Mouse (Mus musculus) neutrophil, adult 59 days (primary cell): Measurements from ENCODE around the gene Paxx. TPM values are rescaled to one million over a fixed set of nuclear protein-coding genes. Genes with fewer than 3 reads are reported as not detected.

Source experiments
- total RNA-seq, 2 experiments: library from RNA; stranded (reverse); gene quantifications; 1 replicate in 1 of 2; 2 replicates in 1 of 2; pipeline ENCODE4 v1.2.4; 2023

Gene Paxx
- 10 to 100 TPM; 44.7 to 53.4 TPM for total RNA-seq

GRCm38 (mm10) chr2:25460551-25461309 lies at the start of gene Paxx:
Gene Paxx (minus strand): TSS chr2:25461094.

GRCm38 (mm10) chr2:25501593-25502486 lies 40.9 kb upstream of the Paxx start, which contains the start of gene C8g:
Gene C8g (minus strand): TSS chr2:25501719.

GRCm38 (mm10) chr2:25500576-25501405 lies 39.9 kb upstream of the Paxx start, which contains the start of gene Fbxw5:
Gene Fbxw5 (plus strand): TSS chr2:25500750.

DNA sequence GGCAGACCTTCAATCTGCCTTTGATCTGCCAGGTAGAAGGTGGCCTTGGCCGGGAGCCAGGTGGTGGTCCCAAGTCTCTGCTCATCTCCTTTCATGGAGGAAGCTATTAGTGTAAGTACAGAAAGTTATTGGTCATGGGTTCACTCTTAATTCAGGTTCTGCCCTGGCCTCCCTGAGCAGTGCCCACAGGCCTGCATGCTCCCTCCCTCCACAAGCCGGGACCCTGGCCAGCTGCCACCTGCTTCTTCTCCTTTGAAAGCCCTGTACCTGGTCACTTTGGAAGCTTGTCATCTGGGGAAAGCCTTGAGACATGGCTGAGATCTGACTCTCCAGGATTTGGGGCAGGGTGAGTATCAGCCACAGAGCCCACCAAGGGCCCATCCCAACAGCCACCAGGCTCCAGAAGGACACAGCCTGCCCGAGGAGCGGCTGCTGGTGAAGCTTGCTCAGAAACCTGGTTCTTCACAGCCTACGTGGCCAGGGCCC lies 32.6 kb upstream of the Paxx start, which contains the start of gene Lcn12:
Lcn12 (minus strand) TSS at position 436 of the 486 bp plus-strand sequence.

DNA sequence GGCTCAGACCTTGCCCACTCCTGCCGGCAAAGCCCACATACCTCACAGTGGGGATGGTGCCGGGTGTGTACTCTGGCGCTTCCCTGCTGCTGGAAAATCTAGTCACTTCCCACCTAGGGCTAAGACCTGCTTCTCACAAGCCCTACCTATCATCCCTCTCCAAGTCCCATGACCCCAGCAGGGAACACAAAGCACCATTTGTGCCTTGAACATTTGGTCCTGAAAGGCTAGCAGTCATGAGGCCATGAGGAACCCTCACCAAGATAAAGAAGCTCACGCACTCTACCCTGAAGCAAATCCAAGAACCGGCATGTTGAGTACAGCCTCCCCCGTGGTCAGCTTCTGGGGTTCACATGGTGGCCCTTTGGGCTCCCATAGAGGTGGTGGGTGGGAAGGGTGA lies 9.1 kb upstream of the Paxx start, which contains the start of gene Ptgds:
Ptgds (minus strand) TSS at position 78 of the 400 bp plus-strand sequence.

GRCm38 (mm10) chr2:25456205-25456953 lies 4.5 kb downstream of the Paxx start, which contains the start of gene Clic3:
Gene Clic3 (plus strand): TSS chr2:25456838.

GRCm38 (mm10) chr2:25428442-25429236 lies 32.3 kb downstream of the Paxx start, which contains the start of gene Abca2:
Gene Abca2 (plus strand): TSS chr2:25428703.

DNA sequence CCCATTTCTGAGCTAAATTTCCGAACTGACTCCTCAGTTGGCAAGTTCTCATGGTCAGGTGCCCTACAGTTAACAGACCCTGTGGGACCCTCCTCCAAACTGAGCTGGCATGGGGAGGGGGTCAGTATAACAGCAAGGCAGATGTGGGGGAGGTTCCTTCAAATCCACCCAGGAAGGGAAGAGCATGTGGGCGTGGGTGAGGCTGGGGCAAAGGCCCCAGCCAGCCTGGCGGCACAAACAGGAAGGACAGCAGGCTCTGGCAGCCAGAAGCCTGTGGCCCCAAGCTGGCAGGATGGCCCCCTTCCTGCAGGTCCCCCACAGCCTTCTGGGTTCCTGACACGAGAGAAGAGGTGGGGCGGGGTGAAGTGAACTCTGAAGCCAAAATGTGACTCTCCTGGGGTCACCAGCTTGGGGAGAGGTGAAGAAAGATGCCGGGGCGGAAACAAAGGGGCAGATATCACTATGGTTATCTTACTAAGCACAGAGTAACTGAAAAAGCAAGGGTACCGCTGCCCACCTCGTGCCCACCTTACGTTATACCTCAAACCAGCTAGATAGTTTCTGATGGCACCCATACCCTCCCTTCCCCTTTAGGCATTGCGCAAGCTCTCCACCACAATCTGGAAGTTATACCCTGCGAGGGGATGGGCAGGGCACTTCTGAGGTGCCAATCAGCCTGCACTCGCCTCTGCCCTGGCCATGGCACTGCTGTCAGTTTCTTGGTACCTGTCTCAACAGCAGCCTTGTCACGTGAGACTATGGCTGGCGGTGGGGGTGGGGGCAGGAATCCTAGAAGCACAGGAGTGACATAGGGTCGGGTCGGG lies 38.1 kb downstream of the Paxx start, which contains the start of gene Fut7:
Fut7 (plus strand) TSS at position 681 of the 824 bp plus-strand sequence.

Other genes starting within 250 kb of the Paxx start
- 10 to 100 TPM; 46.2 to 55.8 TPM for gene Nelfb, start 249.6 kb downstream of the Paxx start, total RNA-seq
- under 1 TPM; 0.29 to 0.40 TPM for gene Stpg3, start 246.5 kb downstream of the Paxx start, total RNA-seq
- not detected for gene Fam166a, start 242.3 kb downstream of the Paxx start, total RNA-seq
- gene Tubb4b, start 236.4 kb downstream of the Paxx start, total RNA-seq, result 100 to 1,000 TPM; 254 to 279 TPM
- gene Slc34a3, start 226.7 kb downstream of the Paxx start, total RNA-seq, result not detected
- not detected for gene Rnf224, start 224.3 kb downstream of the Paxx start, total RNA-seq
- under 1 TPM in 1 of 2 experiments, not detected in 1; 0.29 TPM for gene Rnf208, start 218.8 kb downstream of the Paxx start, total RNA-seq
- not detected for gene Cysrt1, start 218.6 kb downstream of the Paxx start, total RNA-seq
- 1 to 10 TPM in 1 of 2 experiments, under 1 TPM in 1; 0.53 to 3.2 TPM for gene AL732309.1, start 214.2 kb downstream of the Paxx start, total RNA-seq
- gene Tmem203, start 205.7 kb downstream of the Paxx start, total RNA-seq, result 10 to 100 TPM; 17.8 to 19.1 TPM
- gene Tprn, start 198.5 kb downstream of the Paxx start, total RNA-seq, result 10 to 100 TPM; 12.7 to 14.6 TPM
- gene Ssna1, start 188.7 kb downstream of the Paxx start, total RNA-seq, result 10 to 100 TPM; 60.4 to 61.5 TPM
- 10 to 100 TPM; 79.1 to 82.3 TPM for gene Anapc2, start 188.6 kb downstream of the Paxx start, total RNA-seq
- gene Tmem210, start 172.9 kb downstream of the Paxx start, total RNA-seq, result not detected
- not detected for gene Lrrc26, start 171.2 kb downstream of the Paxx start, total RNA-seq
- not detected for gene Grin1, start 141.9 kb downstream of the Paxx start, total RNA-seq
- 10 to 100 TPM; 39.8 to 46.7 TPM for gene Man1b1, start 128.8 kb downstream of the Paxx start, total RNA-seq
- gene Dpp7, start 104.7 kb downstream of the Paxx start, total RNA-seq, result 10 to 100 TPM; 11.1 to 21.8 TPM
- gene Uap1l1, start 95.4 kb downstream of the Paxx start, total RNA-seq, result 10 to 100 TPM; 30.5 to 36.8 TPM
- 10 to 100 TPM in 1 of 2 experiments, 1 to 10 TPM in 1; 9.1 to 11.3 TPM for gene Sapcd2, start 88.8 kb downstream of the Paxx start, total RNA-seq
- not detected for gene Entpd2, start 65.2 kb downstream of the Paxx start, total RNA-seq
- not detected for gene Npdc1, start 61.7 kb downstream of the Paxx start, total RNA-seq
- gene Fut7, start 37.8 kb downstream of the Paxx start, total RNA-seq, result 10 to 100 TPM; 16.2 to 20.1 TPM
- gene Abca2, start 32.4 kb downstream of the Paxx start, total RNA-seq, result 10 to 100 TPM; 17.7 to 22.9 TPM
- not detected for gene Clic3, start 4.3 kb downstream of the Paxx start, total RNA-seq
- gene Ptgds, start 9.0 kb upstream of the Paxx start, total RNA-seq, result not detected
- gene Lcn12, start 32.8 kb upstream of the Paxx start, total RNA-seq, result not detected
- gene Fbxw5, start 39.7 kb upstream of the Paxx start, total RNA-seq, result 10 to 100 TPM; 26.8 to 28.7 TPM
- gene C8g, start 40.6 kb upstream of the Paxx start, total RNA-seq, result under 1 TPM; 0.44 to 0.64 TPM
- gene Traf2, start 85.8 kb upstream of the Paxx start, total RNA-seq, result 10 to 100 TPM; 21.6 to 24.3 TPM
- gene Edf1, start 96.8 kb upstream of the Paxx start, total RNA-seq, result 10 to 100 TPM; 87.5 to 92.7 TPM
- gene Mamdc4, start 113.8 kb upstream of the Paxx start, total RNA-seq, result under 1 TPM; 0.42 to 0.62 TPM
- gene Phpt1, start 114.1 kb upstream of the Paxx start, total RNA-seq, result 1 to 10 TPM; 4.7 to 5.8 TPM
- gene Ajm1, start 120.7 kb upstream of the Paxx start, total RNA-seq, result not detected
- 10 to 100 TPM; 28.3 to 46.4 TPM for gene Rabl6, start 147.4 kb upstream of the Paxx start, total RNA-seq
- not detected for gene Ccdc183, start 156.6 kb upstream of the Paxx start, total RNA-seq
- gene Tmem141, start 160.9 kb upstream of the Paxx start, total RNA-seq, result 1 to 10 TPM; 3.5 to 4.4 TPM
- 1 to 10 TPM; 1.8 to 2.7 TPM for gene Fcna, start 166.9 kb upstream of the Paxx start, total RNA-seq
- gene Lcn8, start 192.0 kb upstream of the Paxx start, total RNA-seq, result not detected
- not detected for gene Lcn5, start 196.9 kb upstream of the Paxx start, total RNA-seq
- not detected for gene Lcn6, start 215.7 kb upstream of the Paxx start, total RNA-seq
- gene Lcn10, start 221.6 kb upstream of the Paxx start, total RNA-seq, result not detected
- not detected for gene Obp2a, start 238.9 kb upstream of the Paxx start, total RNA-seq
- 1 to 10 TPM; 4.0 to 6.7 TPM for gene Bmyc, start 245.6 kb upstream of the Paxx start, total RNA-seq